Mouse (Mus musculus) hindbrain, embryonic 13.5 days (tissue): ENCODE data around the gene Apex1. TPM values are rescaled to one million over a fixed set of nuclear protein-coding genes. Genes with fewer than 3 reads are reported as not detected.
"Not testable (repeated sequence)": the region's sequence is repeated elsewhere in the genome, so short reads cannot be mapped to it uniquely, and the experiment has no call there.

Source experiments
- ATAC-seq: fragments of 200-750 bp; cut with Nextera tagmentation; 2 replicates; pipeline ENCODE4 v1.8.0; 2017; ENCODE audit warnings: moderate TSS enrichment; ENCODE audit not compliant: low FRiP score
- H3K27ac ChIP-seq: fragments of 300-500 bp; sonication (generic); 2 replicates; pipeline ENCODE4 v1.5.1; 2015; ENCODE audit warnings: inconsistent platforms, mild to moderate bottlenecking, moderate library complexity
- H3K27me3 ChIP-seq: fragments of 300-500 bp; sonication (generic); 2 replicates; pipeline ENCODE4 v1.6.1; 2015; ENCODE audit warnings: mild to moderate bottlenecking, inconsistent platforms
- H3K36me3 ChIP-seq: fragments of 300-500 bp; sonication (generic); 2 replicates; pipeline ENCODE4 v1.6.1; 2015; ENCODE audit warnings: mild to moderate bottlenecking, inconsistent platforms
- H3K4me1 ChIP-seq: fragments of 300-500 bp; sonication (generic); replicated peaks from 2 replicates; pipeline ENCODE4 v1.6.1; 2015; ENCODE audit warnings: inconsistent platforms
- H3K4me2 ChIP-seq: fragments of 300-500 bp; sonication (generic); 2 replicates; pipeline ENCODE4 v1.6.1; 2015; ENCODE audit warnings: inconsistent platforms, mild to moderate bottlenecking, moderate library complexity
- H3K4me3 ChIP-seq: fragments of 300-500 bp; sonication (generic); 2 replicates; pipeline ENCODE4 v1.5.1; 2015; ENCODE audit warnings: mild to moderate bottlenecking, inconsistent platforms
- H3K9ac ChIP-seq: fragments of 300-500 bp; sonication (generic); 2 replicates; pipeline ENCODE4 v1.6.1; 2015; ENCODE audit warnings: mild to moderate bottlenecking, inconsistent platforms
- H3K9me3 ChIP-seq: fragments of 300-500 bp; sonication (generic); 2 replicates; pipeline ENCODE4 v1.6.1; 2016; ENCODE audit warnings: inconsistent platforms
- WGBS: fragments of 180-500 bp; shearing (Covaris S2); methylation state at CpG from one replicate; pipeline ENCODE4 v1.1.7; 2015; 5-methylcytosine and 5-hydroxymethylcytosine counted together
- polyA plus RNA-seq: library from polyadenylated mRNA; unstranded; fragments of >200 nt; fragmentation: Nextera tagmentation; extraction: Ambion mirVana; gene quantifications from 2 replicates; pipeline ENCODE4 v1.2.1, GENCODE M21; 2015

The Apex1 gene
- polyA plus RNA-seq, 1 experiment from 2014 or later: 225 TPM

- 89% methylated on average over 6 of the region's 6 CpGs for WGBS
- not testable (repeated sequence) for H3K36me3 ChIP-seq, H3K9ac ChIP-seq, H3K4me2 ChIP-seq, H3K9me3 ChIP-seq, ATAC-seq, H3K4me3 ChIP-seq, H3K27ac ChIP-seq, H3K27me3 ChIP-seq, H3K4me1 ChIP-seq
Measured at GRCm38 (mm10) chr14:50956724-50957123, 32.0 kb downstream of the Apex1 start.

GRCm38 (mm10) chr14:50957146-50957545 is 32.4 kb downstream of the Apex1 start:
- H3K9me3 ChIP-seq, ATAC-seq, H3K4me1 ChIP-seq, H3K4me2 ChIP-seq, H3K27me3 ChIP-seq, H3K4me3 ChIP-seq, H3K27ac ChIP-seq, H3K36me3 ChIP-seq, H3K9ac ChIP-seq: not testable (repeated sequence)
- WGBS: 77% methylated on average over 3 of the region's 3 CpGs

GRCm38 (mm10) chr14:50958289-50958995 is 33.7 kb downstream of the Apex1 start:
- not testable (repeated sequence) for H3K4me1 ChIP-seq, H3K9me3 ChIP-seq, H3K27ac ChIP-seq, H3K36me3 ChIP-seq, H3K27me3 ChIP-seq, ATAC-seq, H3K4me2 ChIP-seq, H3K4me3 ChIP-seq, H3K9ac ChIP-seq
- WGBS: 94% methylated on average over 5 of the region's 5 CpGs

- Histone ChIP-seq H3K27ac (no peak overlapping the region), H3K4me3 (no peak overlapping the region), H3K4me2 (no peak overlapping the region), H3K36me3 (no peaks in the 10 kb centered on the region), H3K9me3 (no peaks in the 10 kb centered on the region), H3K9ac (no peak overlapping the region), H3K4me1 (peaks cover 8% of the 10 kb centered on the region; the same call in 1 of the 2 replicates), H3K27me3 (no peaks in the 10 kb centered on the region)
- 80% methylated on average over 5 of the region's 5 CpGs for WGBS
- no peak for ATAC-seq
Measured at GRCm38 (mm10) chr14:50968216-50968980, 43.6 kb downstream of the Apex1 start.

- H3K27me3 ChIP-seq: no peaks in the 10 kb centered on the region
- peak overlapping the region; percentile 27; the same call in 1 of the 2 replicates for H3K4me2 ChIP-seq
- no peaks in the 10 kb centered on the region for H3K36me3 ChIP-seq
- peaks cover 8% of the 10 kb centered on the region; the same call in 1 of the 2 replicates for H3K4me1 ChIP-seq
- H3K4me3 ChIP-seq: no peak overlapping the region
- no peak overlapping the region for H3K9ac ChIP-seq
- no peaks in the 10 kb centered on the region for H3K9me3 ChIP-seq
- no peak overlapping the region for H3K27ac ChIP-seq
- no peak for ATAC-seq
- 4% methylated on average over 1 of the region's 1 CpGs for WGBS
Measured at GRCm38 (mm10) chr14:50969041-50969440, 44.3 kb downstream of the Apex1 start.

GRCm38 (mm10) chr14:50969558-50970544 is 45.1 kb downstream of the Apex1 start:
- no peaks in the 10 kb centered on the region for H3K27me3 ChIP-seq
- no peak overlapping the region; the same call in none of the 2 replicates for H3K27ac ChIP-seq
- H3K4me3 ChIP-seq: no peak overlapping the region
- 17% methylated on average over 12 of the region's 12 CpGs for whole genome bisulfite sequencing
- peaks cover 8% of the 10 kb centered on the region; the same call in 1 of the 2 replicates for H3K4me1 ChIP-seq
- H3K9ac ChIP-seq: no peak overlapping the region
- ATAC-seq: no peak
- H3K9me3 ChIP-seq: no peaks in the 10 kb centered on the region
- H3K36me3 ChIP-seq: no peaks in the 10 kb centered on the region
- peak overlapping the region; percentile 27 for H3K4me2 ChIP-seq

GRCm38 (mm10) chr14:50970822-50971221 is 46.1 kb downstream of the Apex1 start:
- Histone ChIP-seq H3K27me3 (no peaks in the 10 kb centered on the region), H3K4me1 (peaks cover 8% of the 10 kb centered on the region; the same call in 1 of the 2 replicates), H3K27ac (no peak overlapping the region), H3K9me3 (no peaks in the 10 kb centered on the region), H3K9ac (no peak overlapping the region), H3K36me3 (no peaks in the 10 kb centered on the region), H3K4me2 (no peak overlapping the region), H3K4me3 (no peak overlapping the region)
- 90% methylated on average over 1 of the region's 1 CpGs for WGBS
- no peak for ATAC-seq

- H3K27ac ChIP-seq, H3K9ac ChIP-seq, H3K27me3 ChIP-seq, ATAC-seq, H3K9me3 ChIP-seq, H3K4me3 ChIP-seq, H3K4me2 ChIP-seq, H3K36me3 ChIP-seq: not testable (repeated sequence)
- WGBS: 93% methylated on average over 5 of the region's 5 CpGs
- H3K4me1 ChIP-seq: peaks cover 12% of the 10 kb centered on the region
Measured at GRCm38 (mm10) chr14:50973054-50973453, 48.3 kb downstream of the Apex1 start.

GRCm38 (mm10) chr14:50973700-50974099 is 48.9 kb downstream of the Apex1 start:
- Histone ChIP-seq H3K4me1 (peaks cover 12% of the 10 kb centered on the region), H3K27ac (no peak overlapping the region), H3K36me3 (no peaks in the 10 kb centered on the region), H3K9me3 (no peaks in the 10 kb centered on the region), H3K4me3 (no peak overlapping the region), H3K27me3 (no peaks in the 10 kb centered on the region), H3K9ac (no peak overlapping the region), H3K4me2 (no peak overlapping the region)
- ATAC-seq: no peak
- 72% methylated on average over 4 of the region's 4 CpGs for WGBS

GRCm38 (mm10) chr14:50975001-50975400 is 50.2 kb downstream of the Apex1 start:
- Histone ChIP-seq H3K36me3 (no peaks in the 10 kb centered on the region), H3K4me2 (no peak overlapping the region)
- WGBS: 59% methylated on average over 5 of the region's 5 CpGs

GRCm38 (mm10) chr14:50976674-50977073 is 51.9 kb downstream of the Apex1 start:
- H3K4me3 ChIP-seq: no peak overlapping the region
- no peaks in the 10 kb centered on the region for H3K36me3 ChIP-seq
- H3K4me1 ChIP-seq: peaks cover 4% of the 10 kb centered on the region; the same call in 1 of the 2 replicates
- H3K4me2 ChIP-seq: 0 out of 2 replicates have a peak overlapping the region, but pooled peaks have one; percentile 8
- H3K9ac ChIP-seq: no peak overlapping the region
- H3K27me3 ChIP-seq: no peaks in the 10 kb centered on the region
- 13% methylated on average over 9 of the region's 9 CpGs for WGBS
- H3K27ac ChIP-seq: no peak overlapping the region
- H3K9me3 ChIP-seq: no peaks in the 10 kb centered on the region
- no peak for ATAC-seq

More at GRCm38 (mm10) chr14:50975001-50975400, 50.2 kb downstream of the Apex1 start:
- Histone ChIP-seq H3K4me1 (peaks cover 4% of the 10 kb centered on the region; the same call in 1 of the 2 replicates), H3K27ac (no peak overlapping the region), H3K9ac (no peak overlapping the region), H3K27me3 (no peaks in the 10 kb centered on the region), H3K9me3 (no peaks in the 10 kb centered on the region), H3K4me3 (no peak overlapping the region)
- ATAC-seq: no peak
